Mouse (Mus musculus) right cerebral cortex, postnatal 4 days (tissue): ENCODE results near the gene Prrt4.

Experiments
- DNase-seq: peaks from one replicate; pipeline ENCODE4 v3.0.0-alpha.2; 2022

The Prrt4 gene

DNA sequence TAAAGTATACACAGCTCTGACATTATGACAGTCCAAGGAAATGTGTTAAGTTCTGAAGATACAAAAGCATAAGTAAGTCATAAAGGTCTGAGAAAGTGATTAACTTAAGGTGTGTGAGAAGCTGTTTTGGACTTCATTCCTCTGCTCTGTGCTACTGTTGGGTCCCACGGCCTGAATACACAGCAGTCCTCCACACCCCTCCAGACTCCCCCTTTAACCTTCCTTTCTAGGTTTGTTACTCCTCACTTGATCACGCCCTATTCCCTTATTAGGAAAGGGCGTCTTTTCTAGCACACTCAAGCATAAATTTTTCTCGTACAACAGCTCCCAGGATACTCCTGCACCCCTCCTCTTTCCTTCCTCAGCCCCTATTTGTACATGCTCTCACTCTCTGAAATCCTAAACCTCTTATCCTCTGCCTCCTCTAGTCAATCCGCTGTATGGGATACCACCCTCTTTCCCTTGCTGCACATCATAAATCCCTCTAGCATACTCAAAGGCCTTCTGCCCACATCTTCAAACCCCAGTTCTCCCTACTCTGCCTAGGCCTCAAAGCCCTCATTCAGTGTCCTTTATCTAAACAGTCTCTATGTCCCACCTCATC is 31.9 kb downstream of the Prrt4 start:
- DNase-seq = no peak

GRCm38 (mm10) chr6:29146641-29147040 is 32.7 kb downstream of the Prrt4 start:
- no peak for DNase-seq

DNA sequence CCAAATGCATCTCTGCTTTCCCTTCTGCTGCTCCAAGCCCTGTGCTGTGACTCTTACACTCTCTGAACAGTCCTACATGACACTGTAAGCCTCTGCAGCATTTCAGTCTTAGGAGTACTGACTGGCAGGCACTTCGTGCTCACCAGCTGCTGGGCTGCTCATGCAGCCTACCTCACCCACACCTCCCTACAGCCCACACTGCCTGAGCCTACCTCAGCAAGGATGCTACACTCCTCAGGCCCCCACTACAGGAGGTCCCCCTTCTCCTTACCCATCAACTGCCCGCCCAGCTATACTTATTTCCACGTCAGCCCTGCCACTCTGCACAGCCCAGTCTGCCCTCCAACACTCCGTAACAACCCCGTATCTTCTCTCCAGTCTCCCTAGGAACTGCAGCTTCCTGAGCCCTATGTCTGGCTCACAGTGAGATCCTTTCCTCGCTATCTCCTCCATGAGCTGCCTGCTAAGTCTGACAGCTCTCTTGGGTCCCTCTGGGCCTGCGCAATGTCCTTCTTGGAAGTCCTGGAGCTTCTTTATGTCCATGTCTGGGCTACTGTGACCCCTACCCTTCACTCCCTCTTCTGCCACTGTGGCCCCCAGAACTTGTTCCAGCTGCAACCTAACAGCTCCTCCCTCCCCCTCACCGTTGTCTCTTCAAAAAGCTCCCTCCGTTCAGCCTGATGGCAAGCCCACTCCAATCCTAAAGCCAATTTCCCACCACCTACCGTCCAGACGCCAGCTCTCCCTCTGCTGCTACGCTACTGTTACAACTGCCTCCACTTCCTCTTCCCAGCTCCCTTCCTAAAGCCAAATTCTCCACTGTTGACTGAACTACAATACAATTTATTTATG is 33.7 kb downstream of the Prrt4 start:
- no peak for DNase-seq

DNA sequence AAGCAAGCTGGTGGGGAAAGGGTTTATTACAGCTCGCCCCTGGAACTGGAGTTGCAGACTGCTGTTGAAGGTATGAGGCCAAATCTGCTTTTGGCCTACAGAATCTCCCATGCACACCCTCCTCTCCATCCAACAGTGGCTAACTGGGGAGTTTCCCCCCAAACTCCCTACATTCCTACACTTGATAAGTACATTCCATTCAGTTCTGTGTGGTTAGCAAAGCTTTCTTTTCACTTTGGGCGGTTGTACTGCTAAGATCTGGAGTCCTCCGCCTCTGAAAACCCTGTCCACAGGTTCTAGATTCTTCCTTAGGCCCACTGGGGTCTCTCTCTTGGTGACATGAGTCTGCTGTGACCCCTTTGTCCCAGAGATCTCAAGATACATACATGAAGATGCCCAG is 34.4 kb downstream of the Prrt4 start:
- no peak for DNase-seq

DNA sequence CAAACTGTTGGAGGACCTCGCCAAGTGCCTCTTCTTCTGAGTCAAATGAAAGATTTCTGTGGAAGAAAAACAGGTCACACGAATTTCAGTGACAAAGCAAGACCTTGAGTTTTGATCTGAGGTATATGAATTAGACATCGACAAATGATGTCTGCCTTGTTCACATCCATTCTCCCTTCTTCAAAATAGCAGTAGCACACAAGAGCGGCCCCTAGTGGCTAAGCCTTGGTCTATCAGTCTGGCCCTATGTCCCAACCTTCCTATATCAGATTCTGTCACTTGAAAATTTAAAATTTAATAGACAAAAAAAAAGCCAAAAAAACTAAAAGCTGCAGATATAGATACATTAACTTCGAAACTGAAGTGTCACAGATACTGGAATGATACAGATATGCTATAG is 35.8 kb downstream of the Prrt4 start:
- DNase-seq = peak; percentile 85

DNA sequence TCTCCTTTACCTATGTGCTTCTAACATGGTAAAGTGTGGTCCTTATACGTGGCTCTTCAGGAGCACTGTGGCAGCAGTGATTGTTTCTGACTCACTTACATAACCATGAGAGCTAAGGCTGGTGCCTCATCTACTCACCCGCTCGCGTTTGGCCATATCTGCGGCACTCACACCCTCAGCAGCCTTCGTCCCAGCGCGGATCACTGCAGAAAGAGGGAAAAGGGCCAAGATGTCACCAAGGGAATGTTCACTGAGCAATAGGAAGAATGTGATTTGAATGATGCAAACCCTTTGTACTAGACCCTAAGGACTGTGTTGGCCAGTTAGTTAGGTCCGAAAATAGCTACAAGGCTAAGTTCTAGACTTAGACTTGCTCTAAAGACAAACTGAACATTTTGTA is 41.9 kb downstream of the Prrt4 start:
- DNase-seq = no peak

GRCm38 (mm10) chr6:29133100-29133499 is 46.3 kb downstream of the Prrt4 start:
- no peak for DNase-seq

- no peak for DNase-seq
Observed at GRCm38 (mm10) chr6:29126878-29127426, 52.4 kb downstream of the Prrt4 start.

DNA sequence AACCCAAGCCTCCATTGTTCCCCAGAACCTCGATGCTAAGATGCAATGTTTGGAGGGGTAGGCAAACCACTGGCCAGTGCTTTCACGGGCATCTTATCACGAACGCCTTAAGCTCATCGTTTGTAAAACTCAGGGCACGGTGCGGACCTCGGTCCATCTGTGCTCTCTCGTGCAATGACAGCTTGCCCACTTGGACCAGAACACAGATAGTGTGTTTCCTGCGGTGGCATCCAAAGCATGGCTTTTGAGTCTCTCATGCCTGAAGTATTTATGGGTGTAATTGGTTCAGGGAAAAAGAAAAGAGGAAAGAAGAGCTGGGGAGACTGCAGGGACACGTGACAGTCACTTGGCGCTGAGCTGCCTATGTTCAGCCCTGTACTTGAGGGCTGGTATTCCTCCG is 59.4 kb downstream of the Prrt4 start:
- no peak for DNase-seq
